Mouse (Mus musculus) small intestine, adult 2 months (tissue): ENCODE results near the gene 2010109A12Rik. TPM values are rescaled to one million over a fixed set of nuclear protein-coding genes. Genes with fewer than 3 reads are reported as not detected.

ENCODE experiments used
- H3K27ac ChIP-seq: fragments of 200-500 bp; 2 replicates; pipeline ENCODE4 v1.5.1; 2012; ENCODE audit warnings: low read depth, low read length, control low read depth, inconsistent platforms; ENCODE audit not compliant: insufficient read depth
- H3K27me3 ChIP-seq: fragments of 200-500 bp; 2 replicates; pipeline ENCODE4 v1.6.1; 2012; ENCODE audit warnings: mild to moderate bottlenecking, moderate library complexity, low read length, inconsistent platforms; ENCODE audit not compliant: control insufficient read depth, insufficient read depth
- H3K36me3 ChIP-seq: fragments of 200-500 bp; 2 replicates; pipeline ENCODE4 v1.6.1; 2012; ENCODE audit warnings: mild to moderate bottlenecking, low read length, control low read depth, inconsistent platforms; ENCODE audit not compliant: control insufficient read depth, insufficient read depth
- H3K4me1 ChIP-seq: fragments of 200-500 bp; 2 replicates; pipeline ENCODE4 v1.6.1; 2012; ENCODE audit warnings: low read length, inconsistent platforms, mixed read lengths; ENCODE audit not compliant: control insufficient read depth, insufficient read depth, insufficient read length
- H3K4me3 ChIP-seq: fragments of 200-500 bp; 2 replicates; pipeline ENCODE4 v1.5.1; 2012; ENCODE audit warnings: low read depth, mild to moderate bottlenecking, control low read depth, inconsistent platforms, low read length, moderate library complexity
- CTCF ChIP-seq: fragments of 200-500 bp; IDR thresholded peaks from 2 replicates; pipeline ENCODE4 v1.5.1; 2012; ENCODE audit warnings: low read depth, mild to moderate bottlenecking, control low read depth, inconsistent platforms, low read length, moderate library complexity, mixed read lengths; ENCODE audit not compliant: insufficient replicate concordance, insufficient read length; ENCODE audit errors: extremely low read depth
- POLR2A ChIP-seq: fragments of 200-500 bp; IDR thresholded peaks from 2 replicates; pipeline ENCODE4 v1.6.1; 2012; ENCODE audit warnings: low read depth, mild to moderate bottlenecking, control low read depth, inconsistent platforms, low read length, moderate library complexity
- WGBS: fragments of 180-500 bp; shearing (Covaris S2); methylation state at CpG from one replicate; pipeline ENCODE4 v1.1.7; 2018; 5-methylcytosine and 5-hydroxymethylcytosine counted together
- polyA plus RNA-seq: library from polyadenylated mRNA; depleted of rRNA; stranded (reverse); fragments of >200 nt; gene quantifications from 2 replicates; pipeline ENCODE4 v1.2.3, GENCODE M21; 2012

2010109A12Rik gene
- polyA plus RNA-seq, 1 experiment = not detected

DNA sequence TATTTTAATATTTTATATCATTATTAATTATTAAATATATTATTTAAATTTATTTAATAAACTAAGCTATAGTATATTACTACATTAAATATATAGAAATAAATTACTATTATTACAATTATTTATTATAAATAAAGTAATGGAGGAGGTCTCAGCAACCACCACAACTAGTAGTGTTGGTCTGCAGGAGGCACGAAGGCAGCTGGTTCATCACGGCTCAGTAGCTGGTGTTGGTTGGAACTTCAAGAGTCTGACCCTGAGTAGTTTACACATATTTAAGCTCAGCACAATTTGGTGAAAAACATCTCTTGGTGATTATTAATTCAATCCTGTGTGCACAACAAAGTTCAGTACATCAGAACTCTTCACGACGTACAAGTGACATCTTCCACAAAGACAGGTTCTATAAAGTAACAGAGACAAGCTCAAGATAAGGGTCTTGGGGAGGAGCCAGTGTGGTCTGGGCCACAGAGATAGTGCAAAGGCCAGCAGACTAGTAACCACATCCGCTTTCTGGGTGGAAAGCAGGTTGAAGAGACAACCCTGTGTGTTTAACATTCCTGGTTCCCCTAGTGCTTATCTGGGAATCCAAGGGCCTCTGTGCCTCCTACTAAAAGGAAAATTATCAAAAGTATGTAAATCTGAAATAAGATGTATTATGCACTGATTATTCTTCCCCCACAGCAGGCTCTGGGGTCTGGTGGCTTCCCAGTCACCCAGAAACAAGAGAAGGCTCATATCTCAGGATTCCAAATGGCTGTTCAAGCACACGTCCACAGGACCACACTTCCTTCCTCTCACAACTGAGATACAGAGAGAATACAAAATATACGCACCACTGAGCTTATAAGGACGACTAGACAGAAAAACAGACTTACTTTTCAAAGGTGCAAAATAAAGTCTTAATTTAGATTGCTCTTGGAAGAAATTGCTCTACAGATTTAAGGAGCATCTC, 33.5 kb downstream of the 2010109A12Rik start:
- no peaks in the 10 kb centered on the region for H3K36me3 ChIP-seq
- no peak overlapping the region for H3K27ac ChIP-seq
- H3K4me1 ChIP-seq = no peaks in the 10 kb centered on the region
- no peak overlapping the region for H3K4me3 ChIP-seq
- TF ChIP-seq POLR2A = no peak
- no peak for TF ChIP-seq CTCF
- 0 out of 2 replicates have a peak, but pooled peaks cover 2% of the 10 kb centered on the region for H3K27me3 ChIP-seq
- WGBS = 73% methylated on average over 8 of the region's 8 CpGs

DNA sequence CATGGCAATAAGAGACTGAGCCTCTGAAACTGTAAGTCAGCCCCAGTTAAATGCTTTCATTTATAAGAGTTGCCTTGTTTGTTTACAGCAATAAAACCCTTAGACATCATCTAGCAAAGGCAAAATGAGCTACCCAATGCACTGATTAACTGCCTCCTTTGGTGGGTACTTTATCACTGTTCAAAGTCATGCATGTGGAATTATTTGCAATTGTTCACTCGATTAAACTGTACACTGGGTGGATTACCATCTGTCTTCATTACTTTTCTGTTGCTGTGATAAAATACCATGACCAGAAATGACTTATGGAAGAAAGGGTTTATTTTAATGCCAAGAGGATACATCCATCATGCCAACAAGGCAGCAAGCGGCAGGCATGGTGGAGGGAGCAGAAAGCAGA, 39.0 kb downstream of the 2010109A12Rik start:
- WGBS = 89% methylated on average over 2 of the region's 2 CpGs
- Histone ChIP-seq H3K27me3 (0 out of 2 replicates have a peak, but pooled peaks cover 2% of the 10 kb centered on the region), H3K4me3 (no peak overlapping the region), H3K4me1 (0 out of 2 replicates have a peak, but pooled peaks cover 4% of the 10 kb centered on the region), H3K36me3 (no peaks in the 10 kb centered on the region), H3K27ac (no peak overlapping the region)
- TF ChIP-seq CTCF (no peak), POLR2A (no peak)

DNA sequence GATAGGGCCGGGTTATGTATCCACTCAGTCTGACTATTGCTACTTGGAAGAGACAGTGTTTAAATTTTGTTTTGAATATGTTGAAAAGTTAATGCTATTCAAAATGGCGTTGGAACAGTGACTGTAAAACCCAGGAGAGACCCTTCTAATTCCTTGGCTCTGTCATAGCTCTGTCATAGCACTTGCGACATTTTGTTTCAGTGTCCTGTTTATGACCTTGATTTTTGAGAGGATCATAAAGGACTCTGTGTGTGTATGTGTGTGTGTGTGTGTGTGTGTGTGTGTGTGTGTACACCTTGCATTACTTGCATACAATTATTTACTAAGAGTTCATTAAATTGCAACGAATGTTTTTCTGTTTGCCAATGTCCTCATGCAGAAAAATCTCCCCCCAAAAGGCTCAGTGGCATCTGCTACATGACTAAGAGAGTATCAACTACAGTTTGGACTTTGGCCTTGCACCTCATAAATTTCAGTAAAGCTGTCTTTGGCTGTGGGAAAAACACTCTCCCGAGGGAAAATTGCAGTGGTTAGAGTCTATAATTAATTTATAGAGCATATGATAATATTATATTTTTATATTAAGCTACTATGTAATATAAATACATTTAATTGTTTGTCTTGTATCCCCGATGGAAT, 43.7 kb downstream of the 2010109A12Rik start:
- Histone ChIP-seq H3K27ac (no peak overlapping the region), H3K36me3 (no peaks in the 10 kb centered on the region), H3K4me3 (no peak overlapping the region), H3K27me3 (no peaks in the 10 kb centered on the region), H3K4me1 (0 out of 2 replicates have a peak, but pooled peaks cover 4% of the 10 kb centered on the region)
- 34% methylated on average over 6 of the region's 6 CpGs for WGBS
- no peak for TF ChIP-seq CTCF
- TF ChIP-seq POLR2A = no peak

DNA sequence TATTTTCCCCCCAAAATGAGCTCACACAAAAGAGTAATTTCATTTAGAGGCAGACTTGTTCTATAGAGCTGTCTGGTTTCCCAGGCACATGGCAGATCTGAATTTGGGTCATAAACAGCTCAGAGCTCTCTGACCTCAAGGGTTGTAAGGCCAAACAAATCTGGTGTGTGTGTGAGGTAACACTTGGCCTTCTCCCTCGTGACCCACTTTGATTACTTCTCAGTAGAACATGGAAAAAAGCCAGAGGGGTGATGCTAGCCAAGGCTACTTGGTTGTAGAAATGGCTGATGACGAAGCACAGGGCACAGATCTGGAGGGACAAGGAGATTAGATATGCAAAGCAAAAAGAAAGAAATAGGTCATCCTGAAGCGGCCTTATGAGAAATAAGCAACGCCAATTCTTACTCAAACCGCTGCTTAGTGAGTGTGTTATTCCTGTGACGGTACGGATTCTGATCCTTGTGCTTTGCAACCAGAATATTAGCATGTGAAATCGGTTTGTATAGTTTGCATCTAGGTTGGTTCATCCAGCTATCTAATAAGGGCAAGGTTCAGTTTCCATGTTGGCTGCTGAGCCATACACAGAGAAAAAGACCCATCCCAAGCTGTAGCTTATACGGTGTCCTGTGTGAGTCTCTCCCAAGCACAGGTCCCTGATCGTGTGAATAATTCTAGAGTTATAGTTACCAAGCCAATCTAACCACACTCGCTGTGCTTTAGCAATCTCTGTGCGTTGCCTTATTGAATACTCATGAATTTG, 44.9 kb downstream of the 2010109A12Rik start:
- WGBS = 62% methylated on average over 12 of the region's 12 CpGs
- peak overlapping the region; percentile 7; the same call in 1 of the 2 replicates for H3K27ac ChIP-seq
- H3K36me3 ChIP-seq = no peaks in the 10 kb centered on the region
- H3K27me3 ChIP-seq = no peaks in the 10 kb centered on the region
- no peak overlapping the region for H3K4me3 ChIP-seq
- TF ChIP-seq CTCF (no peak), POLR2A (no peak)
- H3K4me1 ChIP-seq = 0 out of 2 replicates have a peak, but pooled peaks cover 4% of the 10 kb centered on the region

DNA sequence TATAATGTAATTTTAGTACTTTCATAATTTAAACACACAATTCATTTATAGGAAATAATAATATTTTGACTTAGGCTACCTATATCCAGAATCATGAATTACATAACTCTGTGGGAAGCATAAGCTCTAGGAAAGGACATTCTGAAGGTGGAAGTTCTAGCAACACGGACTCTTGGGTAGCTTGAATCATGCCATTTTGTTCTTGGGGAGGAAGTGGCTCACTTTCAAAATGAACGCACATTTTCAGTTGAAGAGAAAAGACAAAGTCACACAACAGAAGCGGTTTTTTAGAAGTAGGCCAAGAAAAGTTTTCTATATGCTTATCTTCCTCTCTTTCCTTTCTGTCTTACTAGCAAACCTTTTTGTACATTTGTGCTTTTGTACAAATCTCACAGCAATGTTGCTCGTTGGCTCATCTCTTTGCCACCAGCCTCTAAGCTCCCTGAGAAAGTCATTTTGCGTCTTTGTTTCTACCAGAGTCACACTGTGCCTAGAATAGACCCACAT, 49.5 kb downstream of the 2010109A12Rik start:
- H3K27ac ChIP-seq = no peak overlapping the region
- H3K27me3 ChIP-seq = no peaks in the 10 kb centered on the region
- no peaks in the 10 kb centered on the region for H3K4me1 ChIP-seq
- TF ChIP-seq POLR2A (no peak), CTCF (no peak)
- no peak overlapping the region for H3K4me3 ChIP-seq
- 84% methylated on average over 5 of the region's 5 CpGs for WGBS
- H3K36me3 ChIP-seq = no peaks in the 10 kb centered on the region

DNA sequence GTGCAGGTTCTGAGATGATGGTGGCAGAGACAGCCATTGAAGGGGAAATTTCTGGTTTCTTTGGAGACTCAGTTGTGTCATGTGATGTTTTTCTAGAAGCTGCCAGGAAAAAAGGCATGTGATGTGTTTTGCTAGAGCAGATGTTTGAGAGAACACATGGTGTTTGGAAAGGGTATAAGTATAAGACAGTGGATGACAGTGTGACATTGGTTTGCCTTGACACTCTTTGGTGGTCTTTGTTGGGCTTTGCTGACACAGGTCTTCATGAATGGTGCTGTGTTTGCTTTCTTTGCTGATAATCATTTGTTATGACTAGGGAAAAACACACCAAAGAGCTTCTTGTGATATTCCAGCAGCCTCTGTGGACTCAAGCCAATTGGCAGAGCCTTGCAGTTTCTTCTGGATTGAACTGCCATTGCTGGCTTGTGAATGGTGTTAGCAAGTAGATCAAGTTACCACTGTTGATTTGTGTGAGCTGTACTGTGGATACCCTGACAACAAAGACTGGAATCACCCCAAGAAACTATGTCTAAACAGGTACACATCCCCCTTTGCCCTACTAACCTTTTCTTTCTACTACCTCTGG, 50.6 kb downstream of the 2010109A12Rik start:
- TF ChIP-seq CTCF (no peak), POLR2A (no peak)
- no peak overlapping the region for H3K27ac ChIP-seq
- no peak overlapping the region for H3K4me3 ChIP-seq
- no peaks in the 10 kb centered on the region for H3K27me3 ChIP-seq
- no peaks in the 10 kb centered on the region for H3K4me1 ChIP-seq
- H3K36me3 ChIP-seq = no peaks in the 10 kb centered on the region
